Comparison of ENCODE assay signal across 24 mouse cellular contexts in genomic region chr7:46314220-46315009, GRCm38 (mm10).
DNase-seq lines count a peak whose midpoint lies in the region; ATAC-seq lines count a peak whose summit lies in the region.
"Had no signal": no experiment of that assay in that cellular context is flagged by ENCODE, and none has a peak within 500 bp of the region (broad histone marks: within the 10 kb centered on the region; RNA-seq: fewer than 3 reads in every experiment).

No protein-coding gene starts in this region.

- WGBS in hindbrain, embryonic 16.5 days = 30% methylated on average over 4 of the region's 6 CpGs
- WGBS in hindbrain, embryonic 13.5 days = 38% methylated on average over 3 of the region's 6 CpGs
- 23% methylated on average over 5 of the region's 6 CpGs for WGBS in neural tube, embryonic 13.5 days
- 38% methylated on average over 4 of the region's 6 CpGs for WGBS in neural tube, embryonic 15.5 days
- WGBS in midbrain, embryonic 15.5 days = 29% methylated on average over 6 of the region's 6 CpGs

- ATAC-seq in hindbrain, embryonic 16.5 days = peak; percentile 48; the same call in 1 of the 2 replicates
- no peak for ATAC-seq in hindbrain, embryonic 13.5 days (ENCODE audit: low FRiP score)
- peak; percentile 50; the same call in 1 of the 2 replicates for ATAC-seq in neural tube, embryonic 13.5 days (ENCODE audit: low read depth)
- no peak for ATAC-seq in neural tube, embryonic 15.5 days (ENCODE audit: low FRiP score)
- ATAC-seq in midbrain, embryonic 15.5 days (replicated peaks) = 0 out of 2 replicates have a peak, but pooled peaks have one; percentile 39
- ATAC-seq: forebrain, embryonic 13.5 days; liver, postnatal 0 days had no signal

- H3K4me3 ChIP-seq in hindbrain, embryonic 16.5 days (ENCODE audit: low read length) = no peak overlapping the region
- no peak overlapping the region for H3K4me3 ChIP-seq in hindbrain, embryonic 13.5 days
- no peak overlapping the region for H3K4me3 ChIP-seq in neural tube, embryonic 13.5 days
- H3K4me3 ChIP-seq in neural tube, embryonic 15.5 days (replicated peaks) = no peak overlapping the region
- H3K4me3 ChIP-seq in midbrain, embryonic 15.5 days = no peak overlapping the region
- H3K4me3 ChIP-seq: embryonic facial prominence, embryonic 13.5 days; forebrain, embryonic 13.5 days; heart, embryonic 15.5 days; midbrain, embryonic 12.5 days; stomach, embryonic 15.5 days had no signal

- peaks cover 6% of the 10 kb centered on the region for H3K4me1 ChIP-seq in hindbrain, embryonic 16.5 days (ENCODE audit: control insufficient read depth, insufficient read depth, low read depth, low read length)
- H3K4me1 ChIP-seq in hindbrain, embryonic 13.5 days (replicated peaks) = peaks cover 13% of the 10 kb centered on the region
- peaks cover 6% of the 10 kb centered on the region; the same call in 1 of the 2 replicates for H3K4me1 ChIP-seq in neural tube, embryonic 13.5 days (replicated peaks)
- H3K4me1 ChIP-seq in neural tube, embryonic 15.5 days = peaks cover 3% of the 10 kb centered on the region; the same call in 1 of the 2 replicates
- H3K4me1 ChIP-seq in midbrain, embryonic 15.5 days = no peaks in the 10 kb centered on the region
- H3K4me1 ChIP-seq: stomach, embryonic 15.5 days had no signal

- H3K36me3 ChIP-seq in hindbrain, embryonic 16.5 days (ENCODE audit: control insufficient read depth, insufficient read depth, low read length) = no peaks in the 10 kb centered on the region
- no peaks in the 10 kb centered on the region for H3K36me3 ChIP-seq in hindbrain, embryonic 13.5 days
- H3K36me3 ChIP-seq in neural tube, embryonic 13.5 days = no peaks in the 10 kb centered on the region
- no peaks in the 10 kb centered on the region for H3K36me3 ChIP-seq in neural tube, embryonic 15.5 days
- H3K36me3 ChIP-seq in midbrain, embryonic 15.5 days (replicated peaks) = no peaks in the 10 kb centered on the region
- H3K36me3 ChIP-seq: embryonic facial prominence, embryonic 13.5 days; heart, embryonic 15.5 days; midbrain, embryonic 12.5 days; stomach, embryonic 15.5 days had no signal

- H3K4me2 ChIP-seq in hindbrain, embryonic 16.5 days (ENCODE audit: low read length) = no peak overlapping the region
- H3K4me2 ChIP-seq in hindbrain, embryonic 13.5 days = no peak overlapping the region
- no peak overlapping the region for H3K4me2 ChIP-seq in neural tube, embryonic 13.5 days
- no peak overlapping the region for H3K4me2 ChIP-seq in neural tube, embryonic 15.5 days
- no peak overlapping the region for H3K4me2 ChIP-seq in midbrain, embryonic 15.5 days
- H3K4me2 ChIP-seq: embryonic facial prominence, embryonic 13.5 days; forebrain, embryonic 13.5 days; heart, embryonic 15.5 days; midbrain, embryonic 12.5 days; stomach, embryonic 15.5 days had no signal

- no peaks in the 10 kb centered on the region; the same call in 1 of the 2 replicates for H3K27me3 ChIP-seq in hindbrain, embryonic 16.5 days (replicated peaks; ENCODE audit: control insufficient read depth, insufficient read depth, low read length)
- no peaks in the 10 kb centered on the region for H3K27me3 ChIP-seq in hindbrain, embryonic 13.5 days
- no peaks in the 10 kb centered on the region for H3K27me3 ChIP-seq in neural tube, embryonic 13.5 days
- H3K27me3 ChIP-seq in neural tube, embryonic 15.5 days (replicated peaks) = no peaks in the 10 kb centered on the region
- no peaks in the 10 kb centered on the region for H3K27me3 ChIP-seq in midbrain, embryonic 15.5 days (replicated peaks)
- H3K27me3 ChIP-seq: embryonic facial prominence, embryonic 13.5 days; forebrain, embryonic 13.5 days; heart, embryonic 15.5 days; stomach, embryonic 15.5 days had no signal

- H3K9me3 ChIP-seq in hindbrain, embryonic 16.5 days (ENCODE audit: control insufficient read depth, low read length) = no peaks in the 10 kb centered on the region
- H3K9me3 ChIP-seq in hindbrain, embryonic 13.5 days = no peaks in the 10 kb centered on the region
- no peaks in the 10 kb centered on the region for H3K9me3 ChIP-seq in neural tube, embryonic 13.5 days
- no peaks in the 10 kb centered on the region for H3K9me3 ChIP-seq in neural tube, embryonic 15.5 days (replicated peaks)
- no peaks in the 10 kb centered on the region for H3K9me3 ChIP-seq in midbrain, embryonic 15.5 days
- H3K9me3 ChIP-seq: embryonic facial prominence, embryonic 13.5 days; forebrain, embryonic 13.5 days; heart, embryonic 15.5 days; midbrain, embryonic 12.5 days; stomach, embryonic 15.5 days had no signal

- H3K27ac ChIP-seq in hindbrain, embryonic 16.5 days (ENCODE audit: low read depth, low read length) = no peak overlapping the region
- no peak overlapping the region for H3K27ac ChIP-seq in hindbrain, embryonic 13.5 days
- no peak overlapping the region for H3K27ac ChIP-seq in neural tube, embryonic 13.5 days (replicated peaks)
- H3K27ac ChIP-seq in neural tube, embryonic 15.5 days (replicated peaks) = no peak overlapping the region
- no peak overlapping the region for H3K27ac ChIP-seq in midbrain, embryonic 15.5 days
- H3K27ac ChIP-seq: embryonic facial prominence, embryonic 13.5 days; forebrain, embryonic 13.5 days; heart, embryonic 15.5 days; kidney, postnatal 0 days; midbrain, embryonic 12.5 days; stomach, embryonic 15.5 days had no signal

- DNase-seq in adrenal gland, postnatal 14 days = no peak
- DNase-seq in spleen, postnatal 4 days (ENCODE audit: low spot score in 2 of 2) = no peak
- DNase-seq: adrenal gland, postnatal 25 days; B cell, adult 2 months; cerebellum, adult 11-12 months; heart, postnatal 4 days; kidney, adult 2 months; layer of hippocampus, adult 9-11 months; liver, postnatal 0 days; lung, postnatal 10 days; right cerebral cortex, adult 18-20 months; right cerebral cortex, postnatal 4 days; thymus, postnatal 25 days had no signal

- no peak overlapping the region for H3K9ac ChIP-seq in hindbrain, embryonic 16.5 days (ENCODE audit: low read depth, low read length)
- no peak overlapping the region for H3K9ac ChIP-seq in hindbrain, embryonic 13.5 days
- no peak overlapping the region for H3K9ac ChIP-seq in neural tube, embryonic 13.5 days
- H3K9ac ChIP-seq in neural tube, embryonic 15.5 days (replicated peaks) = no peak overlapping the region
- H3K9ac ChIP-seq in midbrain, embryonic 15.5 days = no peak overlapping the region
- H3K9ac ChIP-seq: embryonic facial prominence, embryonic 13.5 days; forebrain, embryonic 13.5 days; heart, embryonic 15.5 days; liver, postnatal 0 days; midbrain, embryonic 12.5 days; stomach, embryonic 15.5 days had no signal

Comparison
In these comparisons a context has a peak if more than half of its experiments do, and no peak if none do; other contexts are left out.
1. ATAC-seq: peak in hindbrain, embryonic 16.5 days (single experiment), neural tube, embryonic 13.5 days (single experiment) and midbrain, embryonic 15.5 days (single experiment); none in hindbrain, embryonic 13.5 days (single experiment) and neural tube, embryonic 15.5 days (single experiment).